Mouse (Mus musculus): Measurements from ENCODE around the gene AC170998.1. TPM values are rescaled to one million over a fixed set of nuclear protein-coding genes. Genes with fewer than 3 reads are reported as not detected.
"Not testable (repeated sequence)": the region's sequence is repeated elsewhere in the genome, so short reads cannot be mapped to it uniquely, and the experiment has no call there.

Gene AC170998.1
- total RNA-seq, 4 experiments from 2014 or later = 1.3 to 4.8 (median 1.5) TPM

DNA sequence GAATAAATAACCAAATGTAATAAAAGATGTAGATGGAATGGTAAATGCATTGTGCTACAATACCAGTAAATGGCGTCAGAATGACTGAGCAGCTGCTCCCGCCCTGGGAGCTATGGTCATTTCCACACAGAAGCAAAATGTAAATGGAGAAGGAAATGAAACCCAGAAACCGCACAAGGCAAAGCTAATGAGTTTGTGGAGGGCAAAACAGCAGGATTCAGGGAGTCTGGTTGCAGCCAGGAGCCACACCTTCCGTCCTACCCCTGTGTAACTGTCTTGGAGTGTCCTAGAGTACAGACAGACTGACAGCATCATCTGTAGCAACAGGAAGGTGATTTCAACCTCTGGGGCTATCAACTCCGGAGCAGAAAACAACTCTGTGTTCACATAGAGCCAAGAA is 30.6 kb downstream of the AC170998.1 start:
- no peak for DNase-seq (ENCODE audit: low spot score in 2 of 2)

DNA sequence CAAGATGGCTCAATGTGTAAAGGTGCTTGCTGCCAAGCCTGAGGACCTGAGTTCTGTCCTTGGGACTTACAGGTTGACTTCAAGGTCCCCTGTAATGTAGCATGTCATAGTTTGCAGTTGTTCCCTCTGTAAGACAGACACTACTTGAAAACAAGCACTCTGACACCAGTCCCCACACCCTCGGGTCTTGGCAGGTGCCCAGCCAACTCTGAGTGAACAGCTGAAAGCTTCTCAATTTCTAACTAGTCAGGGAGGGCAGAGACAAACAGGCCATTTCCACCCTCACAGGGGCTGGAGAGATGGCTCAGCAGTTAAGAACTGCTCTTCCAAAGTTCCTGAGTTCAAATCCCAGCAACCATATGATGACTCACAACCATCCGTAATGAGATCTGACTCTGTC is 31.6 kb downstream of the AC170998.1 start:
- DNase-seq (ENCODE audit: low spot score in 2 of 2) = no peak

DNA sequence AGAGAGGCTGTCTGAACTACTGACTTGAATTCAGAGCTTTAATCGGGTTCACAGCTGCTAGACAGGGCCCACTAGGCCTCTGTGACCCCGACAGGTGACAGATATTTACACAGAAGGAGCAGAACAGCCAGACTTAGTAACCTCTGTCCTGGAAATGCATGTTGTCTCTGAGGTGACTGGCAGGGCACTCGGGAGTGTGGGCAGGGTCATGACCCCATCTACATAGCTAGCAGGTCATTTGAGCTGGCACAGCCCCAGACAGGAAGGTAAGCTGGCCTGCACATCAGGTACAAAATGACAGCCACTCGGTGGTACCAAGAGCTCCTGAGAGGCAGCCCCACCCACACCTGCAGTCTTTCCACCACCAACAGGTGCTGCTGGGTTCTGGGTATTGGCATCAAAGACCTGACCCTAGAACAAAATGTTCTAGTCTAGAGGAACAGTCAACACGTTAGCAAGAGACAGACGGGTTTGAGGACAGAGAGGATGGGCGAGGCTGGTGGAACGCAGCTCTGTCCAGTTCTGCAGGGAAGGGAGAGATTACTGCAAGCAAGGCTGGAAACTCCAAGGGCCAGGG is 34.9 kb downstream of the AC170998.1 start:
- DNase-seq (ENCODE audit: low spot score in 2 of 2) = no peak

DNA sequence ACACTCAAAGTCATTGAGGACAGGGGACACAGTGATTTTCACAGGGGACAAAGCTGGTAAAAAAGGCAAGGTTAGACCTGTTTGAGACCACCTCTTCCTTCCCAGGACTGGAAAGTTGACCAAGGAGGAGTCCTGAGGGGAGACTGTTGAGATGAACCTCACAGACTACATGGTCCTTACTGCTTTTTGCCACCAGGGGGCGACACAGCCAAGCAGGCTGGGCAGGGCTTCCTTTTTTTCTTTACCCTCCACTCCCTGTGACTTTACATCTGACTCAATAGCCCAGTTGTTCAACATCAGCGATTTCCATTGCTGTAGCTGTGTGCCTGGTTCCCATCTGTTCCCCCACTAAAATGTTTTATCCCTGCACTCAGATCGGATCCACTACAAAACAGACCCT is 36.0 kb downstream of the AC170998.1 start:
- DNase-seq (ENCODE audit: low spot score in 2 of 2) = peak in 1 of 2 experiments; percentile 74

DNA sequence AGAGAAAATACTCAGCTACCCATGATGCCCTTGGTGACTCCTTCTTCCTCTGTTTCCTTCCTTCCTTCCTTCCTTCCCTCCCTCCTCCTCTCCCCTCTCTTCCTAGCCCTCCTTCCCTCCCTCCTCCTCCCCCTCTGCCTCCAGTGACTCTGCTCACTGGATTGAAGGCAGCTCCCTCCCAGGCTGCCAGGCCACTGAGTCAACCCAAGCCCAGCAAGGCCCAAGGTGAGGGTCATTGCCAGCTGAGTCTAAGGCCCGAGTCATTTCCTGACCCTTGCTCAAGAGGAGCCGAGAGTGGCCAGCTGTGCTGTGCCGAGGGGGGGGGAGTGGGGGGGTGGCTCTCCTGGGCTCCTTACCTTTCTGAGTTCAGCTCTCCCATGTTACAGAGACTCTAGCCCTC is 40.3 kb downstream of the AC170998.1 start:
- DNase-seq (ENCODE audit: low spot score in 2 of 2) = no peak

DNA sequence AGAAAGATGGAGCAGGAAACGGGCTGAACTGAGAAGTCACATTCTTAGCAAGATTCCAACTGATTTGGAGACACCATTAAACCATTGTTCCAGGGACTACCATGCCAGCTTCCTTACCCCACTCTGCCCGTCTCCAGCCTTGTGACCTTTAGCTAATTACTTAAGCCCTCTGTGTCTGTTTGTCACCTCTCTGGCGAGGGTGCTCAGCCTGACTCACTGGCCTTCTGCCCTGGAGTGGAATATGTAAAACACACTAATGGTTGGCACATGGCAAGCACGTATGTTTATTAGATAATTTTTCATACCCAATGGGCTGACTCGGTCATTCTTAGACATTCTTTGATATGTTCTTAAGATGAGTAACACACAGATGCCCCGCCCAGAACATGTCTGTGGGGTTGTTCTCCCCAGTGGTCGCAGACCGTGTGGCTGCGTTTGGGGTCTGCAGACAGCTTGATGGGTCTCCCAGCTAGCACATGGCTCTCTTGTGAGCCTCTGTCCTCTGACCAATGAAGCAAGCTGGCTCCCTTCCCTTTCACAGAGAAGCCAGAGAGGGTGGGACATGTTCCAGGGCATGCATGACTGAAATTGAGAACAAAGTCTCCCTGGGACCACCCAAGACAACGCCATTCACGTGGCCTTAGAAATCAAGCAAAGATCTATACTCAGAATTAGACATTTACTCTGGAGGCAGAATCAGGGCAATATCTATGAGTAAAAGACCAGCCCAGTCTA is 41.1 kb downstream of the AC170998.1 start:
- no peak for DNase-seq (ENCODE audit: low spot score in 2 of 2)

DNA sequence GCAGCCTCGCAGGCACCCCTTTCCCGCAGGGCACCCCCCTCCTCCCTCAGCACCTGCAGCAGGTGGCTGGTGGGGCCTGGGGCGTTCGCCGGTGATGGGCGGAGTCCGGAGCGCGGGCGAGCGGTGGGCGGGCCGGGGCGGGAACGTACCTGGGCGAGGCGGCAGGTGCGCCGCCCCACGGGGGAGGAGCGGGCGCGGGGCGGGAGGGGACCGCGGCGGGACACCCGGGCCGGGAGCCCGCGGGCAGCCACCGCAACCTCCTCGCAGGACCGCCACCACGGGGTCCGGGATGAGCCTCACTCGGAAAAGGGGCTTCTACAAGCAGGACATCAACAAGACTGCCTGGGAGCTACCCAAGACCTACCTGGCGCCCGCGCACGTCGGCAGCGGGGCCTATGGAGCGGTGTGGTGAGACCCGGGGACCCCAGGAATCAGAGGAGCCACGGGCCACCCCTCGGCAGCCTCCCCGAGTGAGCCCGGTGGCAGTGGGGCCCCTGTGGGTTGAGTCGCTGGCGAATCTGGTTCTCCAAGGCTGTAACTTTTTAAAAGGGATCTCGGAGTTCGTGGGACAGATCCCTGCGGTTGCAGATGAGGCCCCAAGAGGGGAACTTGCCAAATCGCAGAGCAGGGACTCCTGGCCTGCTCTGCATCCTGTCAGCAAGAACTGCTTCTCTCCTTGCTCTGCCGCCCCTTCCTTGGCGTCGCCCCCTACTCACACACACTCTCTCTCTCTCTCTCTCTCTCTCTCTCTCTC is 43.4 kb downstream of the AC170998.1 start, which contains the start of gene Mapk13:
Gene Mapk13 (plus strand): TSS at position 177 of the 754 bp plus-strand sequence.
- no peak for DNase-seq (ENCODE audit: low spot score in 2 of 2)

DNA sequence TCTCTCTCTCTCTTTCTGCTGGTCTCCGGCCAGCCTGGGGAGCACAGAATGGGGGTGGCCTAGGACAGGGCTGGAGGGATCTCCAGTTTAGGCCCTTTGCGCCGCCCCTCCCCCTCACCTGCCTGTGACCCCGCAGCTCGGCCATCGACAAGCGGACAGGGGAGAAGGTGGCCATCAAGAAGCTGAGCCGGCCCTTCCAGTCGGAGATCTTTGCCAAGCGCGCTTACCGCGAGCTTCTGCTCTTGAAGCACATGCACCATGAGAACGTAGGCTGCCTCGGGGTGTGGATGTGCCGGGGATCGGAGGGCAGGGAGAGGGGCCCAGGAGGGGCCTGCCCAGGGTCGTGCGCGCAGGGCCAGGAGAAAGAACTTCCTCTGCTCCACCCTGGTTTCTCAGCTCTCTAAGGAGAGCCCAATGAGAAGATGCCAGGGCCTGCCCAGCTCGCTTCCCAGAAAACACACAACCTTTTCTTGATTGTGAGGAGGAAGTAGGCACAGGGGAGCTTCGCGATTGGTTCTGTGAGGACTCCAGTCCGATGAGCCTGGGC is 44.1 kb downstream of the AC170998.1 start:
- no peak for DNase-seq (ENCODE audit: low spot score in 2 of 2)

DNA sequence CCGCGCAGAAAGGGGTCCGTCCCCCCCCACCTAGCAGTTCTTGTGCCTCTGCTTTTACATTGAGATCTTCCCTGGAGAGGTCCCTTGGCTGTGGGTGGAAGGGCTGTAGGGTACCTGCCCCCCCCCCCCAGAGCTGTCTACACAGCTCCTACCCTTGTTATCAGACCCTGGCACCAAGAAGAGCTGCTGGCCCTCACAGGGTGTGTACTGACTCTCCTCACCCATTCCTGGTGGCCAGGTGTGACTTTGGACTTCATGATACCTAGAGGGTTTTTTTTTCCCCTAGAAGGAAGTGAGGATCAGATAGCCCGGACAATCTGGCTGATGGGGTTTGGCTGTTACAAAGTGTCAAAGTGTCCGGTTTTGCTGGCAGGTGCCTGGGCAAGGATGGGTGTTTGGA is 45.4 kb downstream of the AC170998.1 start:
- no peak for DNase-seq (ENCODE audit: low spot score in 2 of 2)

DNA sequence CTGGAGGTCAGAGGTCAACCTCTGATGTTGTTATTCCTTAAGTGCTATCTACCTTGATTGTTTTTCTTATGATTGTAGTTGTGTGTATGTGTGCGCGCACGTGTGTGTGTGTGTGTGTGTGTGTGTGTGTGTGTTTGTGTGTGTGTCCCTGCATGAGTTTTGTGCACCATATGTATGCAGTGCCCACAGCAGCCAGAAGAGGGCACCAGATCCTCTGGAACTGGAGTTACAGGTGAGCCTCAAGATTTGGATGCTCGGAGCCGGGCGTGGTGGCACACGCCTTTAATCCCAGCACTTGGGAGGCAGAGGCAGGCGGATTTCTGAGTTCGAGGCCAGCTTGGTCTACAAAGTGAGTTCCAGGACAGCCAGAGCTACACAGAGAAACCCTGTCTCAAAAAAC is 48.4 kb downstream of the AC170998.1 start:
- not testable (repeated sequence) for DNase-seq (ENCODE audit: low spot score in 2 of 2)

DNA sequence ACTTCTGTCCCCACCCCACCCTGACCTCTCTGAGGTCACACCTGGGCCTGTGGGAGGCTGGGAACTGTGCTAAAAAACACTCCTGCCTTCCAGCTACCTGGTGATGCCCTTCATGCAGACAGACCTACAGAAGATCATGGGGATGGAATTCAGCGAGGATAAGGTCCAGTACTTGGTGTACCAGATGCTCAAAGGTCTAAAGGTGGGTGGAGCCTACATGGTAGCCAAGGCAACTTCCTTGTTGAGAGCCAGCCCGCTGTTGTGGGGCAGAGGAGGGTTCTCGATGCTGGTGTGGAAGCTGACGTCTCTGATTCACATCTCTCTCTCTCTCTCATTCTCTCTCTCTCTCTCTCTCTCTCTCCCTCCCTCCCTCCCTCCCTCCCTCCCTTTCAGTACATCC is 49.3 kb downstream of the AC170998.1 start:
- no peak for DNase-seq (ENCODE audit: low spot score in 2 of 2)

Other genes with a start within 250 kb of the AC170998.1 start
- gene Fkbp5, start 208.6 kb upstream of the AC170998.1 start, total RNA-seq (2022) = 10 to 100 TPM; 34.6 to 56.0 (median 46.5) TPM
- gene Armc12, start 195.3 kb upstream of the AC170998.1 start, total RNA-seq (2022) = not detected
- gene Clpsl2, start 176.7 kb upstream of the AC170998.1 start, total RNA-seq (2022) = not detected
- gene Clps, start 165.3 kb upstream of the AC170998.1 start, total RNA-seq (2022) = not detected
- 1 to 10 TPM; 4.0 to 6.1 (median 5.3) TPM for gene Lhfpl5, start 150.4 kb upstream of the AC170998.1 start, total RNA-seq (2022)
- gene Srpk1, start 103.4 kb upstream of the AC170998.1 start, total RNA-seq (2022) = 10 to 100 TPM; 81.5 to 96.3 (median 93.3) TPM
- 1 to 10 TPM; 6.0 to 8.4 (median 6.9) TPM for gene Slc26a8, start 35.9 kb upstream of the AC170998.1 start, total RNA-seq (2022)
- 10 to 100 TPM; 70.2 to 84.1 (median 76.9) TPM for gene Mapk14, start 34.8 kb upstream of the AC170998.1 start, total RNA-seq (2022)
- 1 to 10 TPM; 2.1 to 3.4 (median 2.7) TPM for gene Mapk13, start 43.2 kb downstream of the AC170998.1 start, total RNA-seq (2022)
- 10 to 100 TPM; 44.2 to 56.6 (median 52.6) TPM for gene Brpf3, start 75.0 kb downstream of the AC170998.1 start, total RNA-seq (2022)
- gene Pnpla1, start 132.3 kb downstream of the AC170998.1 start, total RNA-seq (2022) = 1 to 10 TPM in 3 of 4 experiments, under 1 TPM in 1; 0.91 to 1.4 (median 1.1) TPM
- gene 4930539E08Rik, start 189.2 kb downstream of the AC170998.1 start, total RNA-seq (2022) = 10 to 100 TPM; 10.5 to 12.1 (median 10.8) TPM
- not detected for gene Pxt1, start 217.8 kb downstream of the AC170998.1 start, total RNA-seq (2022)
- gene Kctd20, start 225.9 kb downstream of the AC170998.1 start, total RNA-seq (2022) = 10 to 100 TPM; 57.5 to 72.8 (median 64.2) TPM

Data from left cerebral cortex, adult 8-10 months (tissue).